ENCODE assay signal across 8 mouse cellular contexts in genomic region chr5:115534290-115534731, GRCm38 (mm10). TPM values are rescaled to one million over a fixed set of nuclear protein-coding genes. Genes with fewer than 3 reads are reported as not detected.
DNase-seq lines count a peak whose midpoint lies in the region; ATAC-seq and TF ChIP-seq lines count a peak whose summit lies in the region.

No protein-coding gene starts in this region.

- no peak overlapping the region for H3K4me3 ChIP-seq in lung, embryonic 16.5 days (ENCODE audit: low read length)
- no peak overlapping the region for H3K4me3 ChIP-seq in heart, embryonic 16.5 days (ENCODE audit: low read length)
- H3K4me3 ChIP-seq in limb, embryonic 14.5 days (replicated peaks; ENCODE audit: low read length) = no peak overlapping the region

- H3K27ac ChIP-seq in lung, embryonic 16.5 days (ENCODE audit: low read length) = peak overlapping the region; percentile 72
- H3K27ac ChIP-seq in heart, embryonic 16.5 days (ENCODE audit: low read length) = peak overlapping the region; percentile 79
- 0 out of 2 replicates have a peak overlapping the region, but pooled peaks have one; percentile 26 for H3K27ac ChIP-seq in limb, embryonic 14.5 days (replicated peaks; ENCODE audit: low read depth, low read length)

- intact Hi-C loops in left cerebral cortex, postnatal 4 days (cut with DNase I) = no loop called here

- no peak for DNase-seq in lung, postnatal 4 days
- DNase-seq in adrenal gland, postnatal 25 days = peak; percentile 59
- DNase-seq in limb, embryonic 14.5 days (ENCODE audit: low spot score) = no peak
- no peak for DNase-seq in frontal cortex, postnatal 36 days (ENCODE audit: low spot score in 2 of 2)
- no peak for DNase-seq in left cerebral cortex, postnatal 4 days
- no peak for DNase-seq in frontal cortex, postnatal 14 days (ENCODE audit: low spot score in 2 of 2)

- TF ChIP-seq POLR2A in limb, embryonic 14.5 days (IDR thresholded peaks at IDR 0.05; ENCODE audit: borderline replicate concordance, extremely low read depth, insufficient read depth, insufficient read length) = no peak

- H3K36me3 ChIP-seq in lung, embryonic 16.5 days (ENCODE audit: control insufficient read depth, insufficient read depth, low read length) = no peaks in the 10 kb centered on the region
- H3K36me3 ChIP-seq in heart, embryonic 16.5 days (ENCODE audit: control insufficient read depth, insufficient read depth) = no peaks in the 10 kb centered on the region
- 0 out of 2 replicates have a peak, but pooled peaks cover 7% of the 10 kb centered on the region for H3K36me3 ChIP-seq in limb, embryonic 14.5 days (ENCODE audit: control insufficient read depth, insufficient read depth, low read length)

- H3K9me3 ChIP-seq in lung, embryonic 16.5 days (ENCODE audit: control insufficient read depth, low read length) = no peaks in the 10 kb centered on the region
- no peaks in the 10 kb centered on the region for H3K9me3 ChIP-seq in heart, embryonic 16.5 days (replicated peaks; ENCODE audit: control insufficient read depth, low read length)
- no peaks in the 10 kb centered on the region for H3K9me3 ChIP-seq in limb, embryonic 14.5 days (ENCODE audit: control insufficient read depth, low read length)

- no peaks in the 10 kb centered on the region for H3K27me3 ChIP-seq in lung, embryonic 16.5 days (ENCODE audit: control insufficient read depth, insufficient read depth, low read depth, low read length)
- no peaks in the 10 kb centered on the region for H3K27me3 ChIP-seq in heart, embryonic 16.5 days (ENCODE audit: control insufficient read depth, insufficient read depth, low read length)
- no peaks in the 10 kb centered on the region for H3K27me3 ChIP-seq in limb, embryonic 14.5 days (ENCODE audit: control insufficient read depth, insufficient read depth, low read length)

- 16% methylated on average over 16 of the region's 16 CpGs for WGBS in lung, embryonic 16.5 days
- WGBS in heart, embryonic 16.5 days = 12% methylated on average over 16 of the region's 16 CpGs
- WGBS in limb, embryonic 14.5 days = 9% methylated on average over 16 of the region's 16 CpGs

- peak overlapping the region; percentile 27; the same call in 1 of the 2 replicates for H3K4me2 ChIP-seq in lung, embryonic 16.5 days (ENCODE audit: low read depth, low read length)
- peak overlapping the region; percentile 33 for H3K4me2 ChIP-seq in heart, embryonic 16.5 days (ENCODE audit: low read depth, low read length)
- H3K4me2 ChIP-seq in limb, embryonic 14.5 days (replicated peaks; ENCODE audit: low read depth, low read length, severe bottlenecking) = peak overlapping the region; percentile 25; the same call in 1 of the 2 replicates

- ATAC-seq in lung, embryonic 16.5 days (ENCODE audit: low read depth) = no peak
- ATAC-seq in heart, embryonic 16.5 days (replicated peaks; ENCODE audit: extremely low read depth, insufficient read depth, low FRiP score) = peak; percentile 6; the same call in 1 of the 2 replicates
- no peak for ATAC-seq in limb, embryonic 14.5 days (ENCODE audit: low FRiP score, low read depth)

- H3K9ac ChIP-seq in lung, embryonic 16.5 days (ENCODE audit: low read length) = peak overlapping the region; percentile 41; the same call in 1 of the 2 replicates
- H3K9ac ChIP-seq in heart, embryonic 16.5 days (ENCODE audit: low read length) = peak overlapping the region; percentile 49
- 0 out of 2 replicates have a peak overlapping the region, but pooled peaks have one; percentile 41 for H3K9ac ChIP-seq in limb, embryonic 14.5 days (ENCODE audit: low read depth, low read length, severe bottlenecking)

- peaks cover 83% of the 10 kb centered on the region for H3K4me1 ChIP-seq in lung, embryonic 16.5 days (replicated peaks; ENCODE audit: control insufficient read depth, insufficient read depth, low read length)
- peaks cover 79% of the 10 kb centered on the region for H3K4me1 ChIP-seq in heart, embryonic 16.5 days (ENCODE audit: control insufficient read depth, insufficient read depth, low read length)
- H3K4me1 ChIP-seq in limb, embryonic 14.5 days (ENCODE audit: control insufficient read depth, insufficient read depth, low read length) = peaks cover 78% of the 10 kb centered on the region

RNA-seq across cellular contexts. Expression of gene Rplp0, which starts 25.0 kb away (rescaled TPM):
- polyA plus RNA-seq in lung, embryonic 16.5 days (2015; fragmentation: Nextera tagmentation; extraction: Ambion mirVana) = 1,507 and 1,565 TPM in 2 replicates
- 743 and 806 TPM in 2 replicates for total RNA-seq in adrenal gland, postnatal 25 days (2021)
- 1,003 and 1,029 TPM in 2 replicates for polyA plus RNA-seq in heart, embryonic 16.5 days (2015; fragmentation: Nextera tagmentation; extraction: Ambion mirVana)
- 3,411 and 4,152 TPM in 2 replicates for polyA plus RNA-seq in limb, embryonic 14.5 days (2012; rRNA removed)
- polyA plus RNA-seq in limb, embryonic 14.5 days (2014; fragmentation: Nextera tagmentation; extraction: Ambion mirVana) = 2,030 and 2,068 TPM in 2 replicates
- total RNA-seq in left cerebral cortex, postnatal 4 days (2021) = 100 to 1,000 TPM; 657 to 680 TPM

RNA-seq across cellular contexts. Expression of gene Pxn, which starts 27.8 kb away (rescaled TPM):
- 70.1 and 74.4 TPM in 2 replicates for polyA plus RNA-seq in lung, embryonic 16.5 days (2015; fragmentation: Nextera tagmentation; extraction: Ambion mirVana)
- total RNA-seq in adrenal gland, postnatal 25 days (2021) = 38.4 and 45.8 TPM in 2 replicates
- 39.1 and 40.6 TPM in 2 replicates for polyA plus RNA-seq in heart, embryonic 16.5 days (2015; fragmentation: Nextera tagmentation; extraction: Ambion mirVana)
- polyA plus RNA-seq in limb, embryonic 14.5 days (2012; rRNA removed) = 119 and 145 TPM in 2 replicates
- 25.0 and 26.3 TPM in 2 replicates for polyA plus RNA-seq in limb, embryonic 14.5 days (2014; fragmentation: Nextera tagmentation; extraction: Ambion mirVana)
- 10 to 100 TPM; 23.9 to 24.7 TPM for total RNA-seq in left cerebral cortex, postnatal 4 days (2021)

RNA-seq across cellular contexts. Expression of gene Gcn1l1, which starts 30.7 kb away (rescaled TPM):
- polyA plus RNA-seq in lung, embryonic 16.5 days (2015; fragmentation: Nextera tagmentation; extraction: Ambion mirVana) = 32.9 and 35.1 TPM in 2 replicates
- 71.9 and 76.6 TPM in 2 replicates for total RNA-seq in adrenal gland, postnatal 25 days (2021)
- 20.9 and 27.6 TPM in 2 replicates for polyA plus RNA-seq in heart, embryonic 16.5 days (2015; fragmentation: Nextera tagmentation; extraction: Ambion mirVana)
- polyA plus RNA-seq in limb, embryonic 14.5 days (2012; rRNA removed) = 47.0 and 59.2 TPM in 2 replicates
- 42.8 and 49.7 TPM in 2 replicates for polyA plus RNA-seq in limb, embryonic 14.5 days (2014; fragmentation: Nextera tagmentation; extraction: Ambion mirVana)
- 10 to 100 TPM; 85.8 to 87.0 TPM for total RNA-seq in left cerebral cortex, postnatal 4 days (2021)

RNA-seq across cellular contexts. Expression of gene Sirt4, which starts 49.8 kb away (rescaled TPM):
- 28.1 and 31.4 TPM in 2 replicates for polyA plus RNA-seq in lung, embryonic 16.5 days (2015; fragmentation: Nextera tagmentation; extraction: Ambion mirVana)
- 25.2 and 38.3 TPM in 2 replicates for total RNA-seq in adrenal gland, postnatal 25 days (2021)
- polyA plus RNA-seq in heart, embryonic 16.5 days (2015; fragmentation: Nextera tagmentation; extraction: Ambion mirVana) = 18.7 and 24.0 TPM in 2 replicates
- 69.2 and 82.4 TPM in 2 replicates for polyA plus RNA-seq in limb, embryonic 14.5 days (2012; rRNA removed)
- 20.4 and 24.1 TPM in 2 replicates for polyA plus RNA-seq in limb, embryonic 14.5 days (2014; fragmentation: Nextera tagmentation; extraction: Ambion mirVana)
- total RNA-seq in left cerebral cortex, postnatal 4 days (2021) = 10 to 100 TPM; 28.4 to 31.5 TPM

Comparison
In these comparisons a context has a peak if more than half of its experiments do, and no peak if none do; other contexts are left out.
1. H3K27ac ChIP-seq: peak in every context shown above with its lines; median percentile 79 in heart, embryonic 16.5 days; 72 in lung, embryonic 16.5 days; 26 in limb, embryonic 14.5 days.